Mouse (Mus musculus) embryonic fibroblast, embryonic 13.5 days (primary cell): Measurements from ENCODE around the gene Atp2b1.

Source experiments
- CTCF ChIP-seq: IDR thresholded peaks from 2 replicates; pipeline ENCODE4 v1.5.1; 2011; ENCODE audit warnings: mild to moderate bottlenecking, control low read depth, low read length, moderate library complexity, borderline replicate concordance; ENCODE audit not compliant: insufficient read depth
- POLR2A ChIP-seq: IDR thresholded peaks from 2 replicates; pipeline ENCODE4 v1.6.1; 2011; ENCODE audit warnings: low read depth, mild to moderate bottlenecking, control low read depth, low read length, moderate library complexity

GRCm38 (mm10) chr10:98979296-98979695 lies 65.1 kb downstream of the Atp2b1 start:
- TF ChIP-seq CTCF (no peak), POLR2A (no peak)
